Mouse (Mus musculus) limb, embryonic 15.5 days (tissue): ENCODE measurements at regions not wholly inside any gene's neighbourhood (a gene's known extent, or its start where the extent isn't known, plus 50 kb on each side); places are given as distances from the start of the nearest gene placed in this dataset.

Experiments
- ATAC-seq: fragments of 200-750 bp; cut with Nextera tagmentation; 2 replicates; pipeline ENCODE4 v1.8.0; 2017; ENCODE audit warnings: low read depth, moderate TSS enrichment; ENCODE audit not compliant: insufficient number of reproducible peaks, low FRiP score, low TSS enrichment
- H3K27ac ChIP-seq: fragments of 300-500 bp; sonication (generic); 2 replicates; pipeline ENCODE4 v1.5.1; 2015; ENCODE audit warnings: moderate library complexity, mild to moderate bottlenecking, inconsistent platforms
- H3K27me3 ChIP-seq: fragments of 300-500 bp; sonication (generic); 2 replicates; pipeline ENCODE4 v1.6.1; 2015; ENCODE audit warnings: inconsistent platforms
- H3K36me3 ChIP-seq: fragments of 300-500 bp; sonication (generic); 2 replicates; pipeline ENCODE4 v1.6.1; 2015; ENCODE audit warnings: inconsistent platforms
- H3K4me1 ChIP-seq: fragments of 300-500 bp; sonication (generic); 2 replicates; pipeline ENCODE4 v1.6.1; 2015; ENCODE audit warnings: inconsistent platforms
- H3K4me2 ChIP-seq: fragments of 300-500 bp; sonication (generic); 2 replicates; pipeline ENCODE4 v1.6.1; 2015; ENCODE audit warnings: mild to moderate bottlenecking, inconsistent platforms
- H3K4me3 ChIP-seq: fragments of 300-500 bp; sonication (generic); 2 replicates; pipeline ENCODE4 v1.5.1; 2015; ENCODE audit warnings: mild to moderate bottlenecking, inconsistent platforms
- H3K9ac ChIP-seq: fragments of 300-500 bp; sonication (generic); 2 replicates; pipeline ENCODE4 v1.6.1; 2015; ENCODE audit warnings: inconsistent platforms
- H3K9me3 ChIP-seq: fragments of 300-500 bp; sonication (generic); 2 replicates; pipeline ENCODE4 v1.6.1; 2016; ENCODE audit warnings: inconsistent platforms
- WGBS: fragments of 180-500 bp; shearing (Covaris S2); methylation state at CpG from one replicate; pipeline ENCODE4 v1.1.7; 2015; 5-methylcytosine and 5-hydroxymethylcytosine counted together

DNA sequence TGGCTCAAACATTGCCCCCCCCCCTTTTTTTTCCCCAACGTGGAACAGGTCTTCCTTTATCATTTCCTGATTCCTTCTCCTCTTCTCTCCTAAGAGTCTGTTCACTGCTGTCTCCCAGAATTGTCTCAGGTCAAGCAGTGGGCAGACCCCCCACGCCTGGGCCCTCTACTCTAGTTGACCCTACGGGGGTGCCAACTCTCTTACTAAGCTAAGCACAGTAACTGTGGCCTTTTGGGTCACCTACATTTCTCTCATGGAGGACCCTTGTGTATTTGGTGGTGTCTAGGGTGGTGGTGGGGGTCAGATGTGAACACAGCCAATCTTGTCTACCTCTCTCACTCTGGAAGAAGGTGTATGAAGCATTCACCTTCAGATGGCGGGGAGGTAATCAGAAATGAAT, 64.8 kb upstream of the Elk3 start:
- H3K4me3 ChIP-seq = no peak overlapping the region
- no peaks in the 10 kb centered on the region for H3K27me3 ChIP-seq
- H3K36me3 ChIP-seq = no peaks in the 10 kb centered on the region
- H3K27ac ChIP-seq = peak overlapping the region; percentile 22; the same call in 1 of the 2 replicates
- H3K9ac ChIP-seq = no peak overlapping the region
- 74% methylated on average over 4 of the region's 4 CpGs for WGBS
- H3K4me1 ChIP-seq = no peaks in the 10 kb centered on the region
- H3K4me2 ChIP-seq = no peak overlapping the region
- no peaks in the 10 kb centered on the region for H3K9me3 ChIP-seq
- ATAC-seq = no peak

DNA sequence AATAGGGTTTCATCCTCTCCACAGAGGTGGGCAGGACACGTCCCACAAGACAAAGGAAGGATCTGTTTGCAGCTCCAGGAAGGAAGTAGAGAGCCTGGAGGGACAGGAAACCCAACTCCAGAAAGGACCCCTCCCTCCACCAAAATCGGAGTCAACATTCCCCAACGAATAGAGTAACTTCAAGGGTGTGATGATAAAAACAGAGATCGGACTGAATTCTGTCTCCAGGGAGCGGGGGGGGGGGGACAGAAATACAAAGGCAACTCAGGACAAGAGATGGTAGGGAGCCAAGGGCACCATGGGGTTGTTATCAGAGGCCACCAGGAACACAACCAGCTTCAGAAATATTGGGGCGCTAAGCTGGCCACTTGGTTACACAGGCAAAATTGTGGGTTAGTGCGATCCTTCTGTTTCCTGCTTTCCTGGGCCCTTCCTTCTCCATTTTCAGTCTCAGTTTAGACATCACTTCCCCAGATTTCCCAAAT, 65.6 kb upstream of the Elk3 start:
- no peak overlapping the region for H3K4me3 ChIP-seq
- no peaks in the 10 kb centered on the region for H3K27me3 ChIP-seq
- no peak overlapping the region for H3K4me2 ChIP-seq
- no peak for ATAC-seq
- H3K36me3 ChIP-seq = no peaks in the 10 kb centered on the region
- H3K4me1 ChIP-seq = no peaks in the 10 kb centered on the region
- no peaks in the 10 kb centered on the region for H3K9me3 ChIP-seq
- H3K9ac ChIP-seq = no peak overlapping the region
- WGBS = 68% methylated on average over 7 of the region's 7 CpGs
- no peak overlapping the region for H3K27ac ChIP-seq

DNA sequence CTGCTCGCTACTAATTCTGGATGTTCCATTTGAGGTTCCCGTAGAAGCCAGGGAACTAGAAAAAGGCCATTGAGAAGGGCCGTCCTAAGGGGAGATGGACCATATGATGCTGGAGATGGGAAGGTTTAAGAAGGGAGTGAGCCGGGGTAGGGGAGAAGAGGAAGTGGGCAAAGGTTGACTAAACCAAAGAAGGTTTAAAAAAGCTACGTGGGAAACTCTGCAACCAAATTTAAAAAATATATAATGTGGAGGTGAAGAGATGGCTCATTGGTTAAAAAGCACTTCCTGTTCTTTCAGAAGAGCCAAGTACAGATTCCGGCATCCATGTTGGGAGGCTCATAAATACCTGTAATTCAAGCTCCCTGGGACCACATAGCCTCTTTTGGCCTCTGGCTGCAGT, 63.9 kb upstream of the Lta4h start:
- no peak for ATAC-seq
- no peaks in the 10 kb centered on the region for H3K4me1 ChIP-seq
- H3K9me3 ChIP-seq = no peaks in the 10 kb centered on the region
- H3K9ac ChIP-seq = no peak overlapping the region
- no peak overlapping the region for H3K27ac ChIP-seq
- H3K27me3 ChIP-seq = no peaks in the 10 kb centered on the region
- H3K4me2 ChIP-seq = no peak overlapping the region
- H3K36me3 ChIP-seq = no peaks in the 10 kb centered on the region
- H3K4me3 ChIP-seq = no peak overlapping the region
- 80% methylated on average over 6 of the region's 6 CpGs for WGBS

DNA sequence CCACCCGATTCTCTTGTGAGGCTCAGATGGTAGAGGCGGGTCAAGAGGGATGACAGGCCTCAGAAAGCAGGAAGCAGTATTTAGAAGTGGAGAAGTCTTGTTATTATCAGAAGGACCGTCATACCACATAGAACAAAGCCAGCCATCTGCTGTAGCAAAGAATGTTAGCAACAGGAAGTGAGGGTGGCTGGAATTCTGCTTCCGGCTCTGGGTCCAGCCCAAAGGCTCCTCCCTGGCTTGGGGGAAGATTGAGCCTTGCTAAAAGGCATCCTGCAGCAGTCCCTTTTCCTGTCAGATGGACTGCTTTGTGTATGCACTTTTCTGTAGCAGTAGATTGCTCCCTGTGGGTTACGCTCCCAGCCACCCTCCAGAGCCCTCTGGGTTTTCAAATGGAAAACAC, 61.9 kb upstream of the Lta4h start:
- Histone ChIP-seq H3K4me1 (no peaks in the 10 kb centered on the region), H3K27ac (0 out of 2 replicates have a peak overlapping the region, but pooled peaks have one; percentile 38), H3K36me3 (no peaks in the 10 kb centered on the region), H3K4me3 (no peak overlapping the region), H3K27me3 (no peaks in the 10 kb centered on the region), H3K4me2 (no peak overlapping the region), H3K9ac (no peak overlapping the region), H3K9me3 (no peaks in the 10 kb centered on the region)
- ATAC-seq = no peak
- WGBS = 63% methylated on average over 5 of the region's 5 CpGs

DNA sequence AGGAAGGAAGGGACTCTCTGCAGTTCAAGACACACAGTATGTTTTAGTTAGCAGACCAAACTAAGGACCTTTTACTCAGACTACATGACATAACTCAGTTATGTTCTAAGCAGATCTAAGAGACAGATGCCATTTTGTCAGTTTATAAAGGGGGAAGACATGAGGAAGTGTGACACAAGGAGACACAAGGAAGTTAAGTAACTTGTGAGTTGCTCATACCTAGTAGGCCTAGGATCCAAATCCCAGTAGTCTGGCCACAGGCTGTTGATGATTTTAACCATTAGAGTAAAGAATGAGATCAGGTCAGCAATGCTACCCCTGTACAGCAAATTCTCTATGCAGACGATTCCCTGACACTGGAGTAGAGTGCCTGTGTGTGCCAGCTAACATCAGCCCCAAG, 59.3 kb upstream of the Lta4h start:
- no peaks in the 10 kb centered on the region for H3K9me3 ChIP-seq
- H3K27me3 ChIP-seq = no peaks in the 10 kb centered on the region
- 54% methylated on average over 1 of the region's 1 CpGs for WGBS
- H3K36me3 ChIP-seq = no peaks in the 10 kb centered on the region
- H3K4me3 ChIP-seq = no peak overlapping the region
- no peak for ATAC-seq
- no peak overlapping the region for H3K4me2 ChIP-seq
- H3K9ac ChIP-seq = no peak overlapping the region
- H3K4me1 ChIP-seq = no peaks in the 10 kb centered on the region
- H3K27ac ChIP-seq = no peak overlapping the region

DNA sequence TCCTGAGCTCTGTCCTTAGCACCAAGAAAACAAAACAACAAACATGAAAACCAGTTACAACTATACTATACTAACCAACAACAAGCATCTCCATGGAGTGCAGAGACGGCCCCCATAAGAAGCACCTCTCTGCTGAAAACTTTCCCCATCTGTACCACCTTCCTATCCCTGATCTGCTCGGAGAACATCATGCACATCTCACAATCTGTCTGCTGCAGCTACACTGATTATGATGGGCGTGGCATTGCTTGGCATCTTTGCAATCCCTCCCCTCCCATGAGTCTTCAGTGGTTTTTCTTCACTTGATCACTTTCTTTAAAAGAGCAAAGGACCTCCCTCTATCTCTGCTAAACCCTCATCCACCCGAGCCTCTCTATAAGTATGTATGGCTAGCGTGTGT, 55.5 kb upstream of the Lta4h start:
- WGBS = 80% methylated on average over 5 of the region's 5 CpGs
- no peak overlapping the region for H3K27ac ChIP-seq
- H3K4me3 ChIP-seq = no peak overlapping the region
- H3K4me2 ChIP-seq = no peak overlapping the region
- no peaks in the 10 kb centered on the region for H3K36me3 ChIP-seq
- H3K4me1 ChIP-seq = no peaks in the 10 kb centered on the region
- ATAC-seq = no peak
- H3K9ac ChIP-seq = no peak overlapping the region
- no peaks in the 10 kb centered on the region for H3K27me3 ChIP-seq
- H3K9me3 ChIP-seq = no peaks in the 10 kb centered on the region

DNA sequence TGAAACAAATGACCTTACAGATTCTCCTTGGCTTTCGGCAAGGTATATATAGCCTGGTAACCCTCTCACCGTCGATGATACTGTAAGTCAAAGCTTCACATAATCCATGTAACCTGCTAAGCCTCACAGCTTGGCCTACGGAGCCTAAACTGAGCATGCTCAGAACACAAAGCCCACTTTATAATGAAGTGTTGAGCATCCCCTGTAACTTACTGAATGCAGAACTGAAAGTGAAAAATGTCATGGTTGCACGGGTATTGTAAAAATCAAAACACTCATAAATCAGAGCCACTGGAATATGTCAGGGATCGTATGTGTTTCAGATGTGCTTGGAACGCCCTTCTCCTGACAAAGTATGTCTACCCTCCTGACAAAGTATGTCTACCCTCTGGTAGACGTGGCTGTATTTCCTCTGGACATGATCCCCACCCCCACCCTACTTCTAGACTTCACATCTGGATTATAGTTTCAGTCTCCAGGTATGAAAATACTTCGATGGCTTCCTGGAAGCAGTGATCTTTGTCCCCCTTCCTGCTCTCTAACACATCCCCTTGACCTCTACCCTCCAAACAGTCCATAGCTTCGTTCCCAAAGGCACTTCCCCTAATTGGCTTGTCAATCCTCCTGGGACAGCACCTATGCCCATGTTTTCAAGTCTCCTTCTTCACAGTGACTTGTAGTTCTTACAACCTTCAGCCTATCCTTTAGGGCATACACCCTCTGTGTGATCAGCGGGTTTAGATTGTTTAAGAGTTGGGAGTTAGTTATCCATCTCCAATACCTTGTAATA, 54.5 kb upstream of the Lta4h start:
- no peaks in the 10 kb centered on the region for H3K36me3 ChIP-seq
- no peaks in the 10 kb centered on the region for H3K4me1 ChIP-seq
- no peak overlapping the region for H3K27ac ChIP-seq
- no peak overlapping the region for H3K4me3 ChIP-seq
- ATAC-seq = no peak
- WGBS = 60% methylated on average over 11 of the region's 11 CpGs
- no peak overlapping the region for H3K4me2 ChIP-seq
- H3K27me3 ChIP-seq = no peaks in the 10 kb centered on the region
- H3K9me3 ChIP-seq = no peaks in the 10 kb centered on the region
- H3K9ac ChIP-seq = no peak overlapping the region

DNA sequence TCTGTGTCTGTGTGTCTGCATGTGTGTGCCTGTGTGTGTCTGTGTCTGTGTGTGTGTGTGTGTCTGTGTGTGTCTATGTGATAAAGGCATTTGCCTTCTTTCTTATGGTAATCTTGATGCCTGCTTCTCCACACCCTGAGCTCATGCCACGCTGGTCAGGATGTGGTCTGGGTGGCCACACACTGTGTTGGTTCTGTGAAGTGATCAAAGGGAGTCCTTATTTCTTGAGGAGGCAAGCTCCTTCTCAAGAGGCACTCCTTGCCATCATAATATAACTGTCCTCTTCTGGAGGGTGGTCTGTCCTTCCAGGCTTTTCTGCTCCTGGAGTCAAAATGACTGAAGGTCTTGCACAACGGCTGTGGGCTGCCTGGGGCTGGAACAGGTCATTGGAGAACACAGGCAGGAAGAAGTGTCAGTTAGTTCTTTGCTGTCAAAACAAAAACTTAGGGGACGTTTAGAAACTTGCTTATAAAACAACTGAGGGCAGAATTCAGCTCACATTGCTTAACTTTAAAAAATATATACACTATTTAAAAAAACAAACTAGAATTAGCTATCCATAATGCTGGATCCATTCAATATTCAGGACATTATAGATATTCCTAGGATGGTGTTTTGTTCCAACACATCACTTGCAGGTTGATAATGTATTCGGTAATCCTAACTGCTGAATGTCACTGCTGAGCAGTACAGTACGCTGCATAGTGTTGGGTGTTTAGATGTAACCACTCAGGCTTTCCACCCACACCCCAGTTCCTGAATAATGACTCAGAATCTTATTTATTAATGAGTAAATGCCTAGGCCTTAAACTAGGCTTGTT, 50.3 kb upstream of the Lta4h start:
- Histone ChIP-seq H3K9ac (no peak overlapping the region), H3K4me2 (no peak overlapping the region), H3K9me3 (no peaks in the 10 kb centered on the region), H3K4me1 (no peaks in the 10 kb centered on the region), H3K4me3 (no peak overlapping the region), H3K36me3 (no peaks in the 10 kb centered on the region), H3K27ac (no peak overlapping the region), H3K27me3 (no peaks in the 10 kb centered on the region)
- 59% methylated on average over 5 of the region's 5 CpGs for WGBS
- no peak for ATAC-seq
